Mouse (Mus musculus): ENCODE measurements at regions not wholly inside any gene's neighbourhood (a gene's known extent, or its start where the extent isn't known, plus 50 kb on each side); places are given as distances from the start of the nearest gene placed in this dataset.

GRCm38 (mm10) chr10:29640249-29640648 is 104.6 kb upstream of the Rspo3 start:
- DNase-seq (ENCODE audit: low spot score in 2 of 2), result no peak

- DNase-seq (ENCODE audit: low spot score in 2 of 2), result no peak
These were observed 100.2 kb upstream of the Rspo3 start for GRCm38 (mm10) chr10:29635828-29636227.

GRCm38 (mm10) chr10:29595455-29595854 is 59.8 kb upstream of the Rspo3 start:
- DNase-seq (ENCODE audit: low spot score in 2 of 2), result no peak

DNA sequence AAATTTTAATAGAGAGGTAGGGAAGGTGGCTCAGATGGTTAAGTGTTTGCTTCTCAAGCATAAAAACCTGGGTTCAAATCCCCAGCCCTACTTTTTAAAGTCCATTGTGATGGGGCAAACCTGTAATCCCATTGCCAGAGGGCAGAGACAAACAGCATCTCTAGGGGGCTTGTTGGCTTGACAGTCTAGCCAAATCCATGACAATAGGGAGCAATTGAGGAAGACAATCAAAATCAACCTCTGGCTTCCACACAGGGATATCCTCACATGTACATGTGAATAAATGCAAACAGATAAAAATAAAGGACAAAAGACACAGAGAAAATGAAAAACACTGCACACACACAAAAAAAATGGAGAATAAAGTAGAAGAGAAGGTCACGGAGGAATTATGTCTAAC is 59.3 kb upstream of the Rspo3 start:
- DNase-seq (ENCODE audit: low spot score in 2 of 2), result no peak

DNA sequence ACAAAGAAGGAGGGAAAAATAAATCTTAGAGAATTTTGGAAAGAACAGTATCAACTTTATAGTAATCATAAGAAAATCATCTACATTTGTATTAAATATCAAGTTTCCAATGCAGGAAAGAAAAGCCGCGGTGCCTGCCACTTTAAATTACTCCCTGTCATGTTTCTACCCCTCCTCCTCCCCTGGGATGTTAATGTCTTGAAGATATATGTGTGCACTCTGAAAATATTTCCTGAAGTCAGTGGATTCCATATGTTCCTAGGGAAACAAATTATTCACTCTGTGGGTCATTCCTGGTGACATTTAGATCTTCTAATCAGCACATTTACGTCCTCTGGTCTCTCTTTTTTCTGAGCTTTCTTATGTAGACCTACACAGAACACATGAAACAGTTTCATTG is 57.2 kb upstream of the Rspo3 start:
- DNase-seq (ENCODE audit: low spot score in 2 of 2), result no peak

GRCm38 (mm10) chr10:29590187-29590586 is 54.5 kb upstream of the Rspo3 start:
- DNase-seq (ENCODE audit: low spot score in 2 of 2), result no peak

GRCm38 (mm10) chr10:29589739-29590138 is 54.1 kb upstream of the Rspo3 start:
- DNase-seq (ENCODE audit: low spot score in 2 of 2), result no peak

Measured in urinary bladder, adult 18-20 months (tissue).